Comparison of ENCODE assay signal across 22 mouse cellular contexts in genomic region chr9:75618836-75619400, GRCm38 (mm10). TPM values are rescaled to one million over a fixed set of nuclear protein-coding genes. Genes with fewer than 3 reads are reported as not detected.
DNase-seq lines count a peak whose midpoint lies in the region; ATAC-seq and TF ChIP-seq lines count a peak whose summit lies in the region.
"Had no signal": no experiment of that assay in that cellular context is flagged by ENCODE, and none has a peak within 500 bp of the region (broad histone marks: within the 10 kb centered on the region; RNA-seq: fewer than 3 reads in every experiment).

No protein-coding gene starts in this region.

- H3K4me3 ChIP-seq in forebrain, embryonic 15.5 days: no peak overlapping the region
- no peak overlapping the region for H3K4me3 ChIP-seq in forebrain, postnatal 0 days (ENCODE audit: low read depth, low read length)
- H3K4me3 ChIP-seq in kidney, embryonic 15.5 days (replicated peaks): no peak overlapping the region
- no peak overlapping the region for H3K4me3 ChIP-seq in midbrain, embryonic 16.5 days (ENCODE audit: low read depth, low read length)
- H3K4me3 ChIP-seq in midbrain, embryonic 14.5 days (replicated peaks; ENCODE audit: low read depth, low read length): no peak overlapping the region
- H3K4me3 ChIP-seq in stomach, embryonic 16.5 days (replicated peaks; ENCODE audit: low read length): no peak overlapping the region
- H3K4me3 ChIP-seq: embryonic facial prominence, embryonic 15.5 days; liver, embryonic 15.5 days; megakaryocyte, embryonic 14.5 days had no signal

- TF ChIP-seq CTCF in forebrain, postnatal 0 days (IDR thresholded peaks at IDR 0.05; ENCODE audit: low read depth): no peak

- H3K9ac ChIP-seq in forebrain, embryonic 15.5 days (replicated peaks): no peak overlapping the region
- H3K9ac ChIP-seq in forebrain, postnatal 0 days: no peak overlapping the region
- H3K9ac ChIP-seq in kidney, embryonic 15.5 days: no peak overlapping the region
- no peak overlapping the region for H3K9ac ChIP-seq in midbrain, embryonic 16.5 days (ENCODE audit: low read depth, low read length)
- no peak overlapping the region for H3K9ac ChIP-seq in midbrain, embryonic 14.5 days (replicated peaks; ENCODE audit: low read length)
- H3K9ac ChIP-seq in stomach, embryonic 16.5 days (ENCODE audit: low read length): no peak overlapping the region
- H3K9ac ChIP-seq: embryonic facial prominence, embryonic 15.5 days; liver, embryonic 15.5 days had no signal

- no peak overlapping the region for H3K4me2 ChIP-seq in forebrain, embryonic 15.5 days (replicated peaks)
- H3K4me2 ChIP-seq in forebrain, postnatal 0 days (ENCODE audit: low read depth): no peak overlapping the region
- no peak overlapping the region for H3K4me2 ChIP-seq in kidney, embryonic 15.5 days
- H3K4me2 ChIP-seq in midbrain, embryonic 16.5 days (ENCODE audit: low read length): no peak overlapping the region
- H3K4me2 ChIP-seq in midbrain, embryonic 14.5 days (ENCODE audit: low read length): no peak overlapping the region
- no peak overlapping the region for H3K4me2 ChIP-seq in stomach, embryonic 16.5 days (ENCODE audit: low read depth, low read length)
- H3K4me2 ChIP-seq: embryonic facial prominence, embryonic 15.5 days; liver, embryonic 15.5 days had no signal

- 83% methylated on average over 6 of the region's 6 CpGs for WGBS in forebrain, embryonic 15.5 days
- 89% methylated on average over 6 of the region's 6 CpGs for WGBS in forebrain, postnatal 0 days
- 68% methylated on average over 6 of the region's 6 CpGs for WGBS in kidney, embryonic 15.5 days
- 87% methylated on average over 6 of the region's 6 CpGs for WGBS in midbrain, embryonic 16.5 days
- 90% methylated on average over 6 of the region's 6 CpGs for WGBS in midbrain, embryonic 14.5 days
- WGBS in stomach, embryonic 16.5 days: 87% methylated on average over 6 of the region's 6 CpGs

- DNase-seq in forebrain, postnatal 0 days: no peak
- DNase-seq in kidney, postnatal 10 days: no peak
- no peak for DNase-seq in midbrain, embryonic 14.5 days
- no peak for DNase-seq in adrenal gland, adult 2 months
- DNase-seq: adrenal gland, postnatal 14 days; cerebellum, adult 9-11 months; gastrocnemius, postnatal 10 days; heart, adult 18-20 months; heart, postnatal 36 days; right cerebral cortex, postnatal 14 days; spleen, adult 18-20 months; thymus, adult 2 months had no signal

- no peak overlapping the region for H3K27ac ChIP-seq in forebrain, embryonic 15.5 days (replicated peaks)
- H3K27ac ChIP-seq in forebrain, postnatal 0 days (ENCODE audit: low read depth, low read length): no peak overlapping the region
- no peak overlapping the region for H3K27ac ChIP-seq in kidney, embryonic 15.5 days
- H3K27ac ChIP-seq in midbrain, embryonic 16.5 days (ENCODE audit: low read length): no peak overlapping the region
- no peak overlapping the region for H3K27ac ChIP-seq in midbrain, embryonic 14.5 days (replicated peaks; ENCODE audit: low read depth, low read length)
- no peak overlapping the region for H3K27ac ChIP-seq in stomach, embryonic 16.5 days (ENCODE audit: low read length)
- H3K27ac ChIP-seq: embryonic facial prominence, embryonic 15.5 days; liver, embryonic 15.5 days had no signal

- no peaks in the 10 kb centered on the region for H3K36me3 ChIP-seq in forebrain, embryonic 15.5 days
- H3K36me3 ChIP-seq in forebrain, postnatal 0 days (ENCODE audit: insufficient read depth): no peaks in the 10 kb centered on the region
- H3K36me3 ChIP-seq in kidney, embryonic 15.5 days: no peaks in the 10 kb centered on the region
- no peaks in the 10 kb centered on the region for H3K36me3 ChIP-seq in midbrain, embryonic 16.5 days (ENCODE audit: control insufficient read depth, insufficient read depth, low read length)
- H3K36me3 ChIP-seq in midbrain, embryonic 14.5 days (ENCODE audit: control insufficient read depth, insufficient read depth, low read length): no peaks in the 10 kb centered on the region
- no peaks in the 10 kb centered on the region for H3K36me3 ChIP-seq in stomach, embryonic 16.5 days (ENCODE audit: control insufficient read depth, insufficient read depth, low read length)
- H3K36me3 ChIP-seq: embryonic facial prominence, embryonic 15.5 days; G1E; liver, embryonic 15.5 days had no signal

- no peaks in the 10 kb centered on the region for H3K4me1 ChIP-seq in forebrain, embryonic 15.5 days
- no peaks in the 10 kb centered on the region for H3K4me1 ChIP-seq in forebrain, postnatal 0 days (ENCODE audit: insufficient read depth)
- 0 out of 2 replicates have a peak, but pooled peaks cover 5% of the 10 kb centered on the region for H3K4me1 ChIP-seq in kidney, embryonic 15.5 days
- no peaks in the 10 kb centered on the region for H3K4me1 ChIP-seq in midbrain, embryonic 16.5 days (ENCODE audit: control insufficient read depth, insufficient read depth, low read length)
- H3K4me1 ChIP-seq in midbrain, embryonic 14.5 days (ENCODE audit: control insufficient read depth, insufficient read depth, low read length): no peaks in the 10 kb centered on the region
- H3K4me1 ChIP-seq in stomach, embryonic 16.5 days (ENCODE audit: control insufficient read depth, insufficient read depth, low read length): no peaks in the 10 kb centered on the region
- H3K4me1 ChIP-seq: embryonic facial prominence, embryonic 15.5 days; liver, embryonic 15.5 days; megakaryocyte, embryonic 14.5 days had no signal

- H3K27me3 ChIP-seq in forebrain, embryonic 15.5 days: no peaks in the 10 kb centered on the region
- no peaks in the 10 kb centered on the region for H3K27me3 ChIP-seq in forebrain, postnatal 0 days (ENCODE audit: insufficient read depth, low read length)
- H3K27me3 ChIP-seq in kidney, embryonic 15.5 days: 0 out of 2 replicates have a peak, but pooled peaks cover 3% of the 10 kb centered on the region
- H3K27me3 ChIP-seq in midbrain, embryonic 16.5 days (ENCODE audit: control insufficient read depth, insufficient read depth, low read depth, low read length): no peaks in the 10 kb centered on the region; the same call in 1 of the 2 replicates
- no peaks in the 10 kb centered on the region for H3K27me3 ChIP-seq in midbrain, embryonic 14.5 days (ENCODE audit: control insufficient read depth, insufficient read depth, low read length)
- no peaks in the 10 kb centered on the region for H3K27me3 ChIP-seq in stomach, embryonic 16.5 days (ENCODE audit: control insufficient read depth, insufficient read depth, low read length)
- H3K27me3 ChIP-seq: embryonic facial prominence, embryonic 15.5 days had no signal

- ATAC-seq in forebrain, embryonic 15.5 days (replicated peaks): peak; percentile 57; the same call in 1 of the 2 replicates
- no peak for ATAC-seq in forebrain, postnatal 0 days
- ATAC-seq in kidney, embryonic 15.5 days (replicated peaks; ENCODE audit: low FRiP score): peak; percentile 34; the same call in 1 of the 2 replicates
- 0 out of 2 replicates have a peak, but pooled peaks have one; percentile 14 for ATAC-seq in midbrain, embryonic 16.5 days
- no peak for ATAC-seq in midbrain, embryonic 14.5 days (ENCODE audit: low FRiP score, low TSS enrichment)
- peak; percentile 17; the same call in 1 of the 2 replicates for ATAC-seq in stomach, embryonic 16.5 days (ENCODE audit: insufficient read depth, low FRiP score)
- ATAC-seq: activated CD4-positive, CD25-positive, alpha-beta regulatory T cell, adult 4 months; intestine, postnatal 0 days had no signal

- no peaks in the 10 kb centered on the region for H3K9me3 ChIP-seq in forebrain, embryonic 15.5 days
- H3K9me3 ChIP-seq in forebrain, postnatal 0 days (ENCODE audit: low read length): no peaks in the 10 kb centered on the region
- no peaks in the 10 kb centered on the region for H3K9me3 ChIP-seq in kidney, embryonic 15.5 days (replicated peaks)
- no peaks in the 10 kb centered on the region for H3K9me3 ChIP-seq in midbrain, embryonic 16.5 days (replicated peaks; ENCODE audit: control insufficient read depth, low read length, poor library complexity, severe bottlenecking)
- H3K9me3 ChIP-seq in midbrain, embryonic 14.5 days (ENCODE audit: control insufficient read depth, low read length): no peaks in the 10 kb centered on the region
- no peaks in the 10 kb centered on the region for H3K9me3 ChIP-seq in stomach, embryonic 16.5 days (replicated peaks; ENCODE audit: control insufficient read depth, low read length)
- H3K9me3 ChIP-seq: embryonic facial prominence, embryonic 15.5 days; G1E; liver, embryonic 15.5 days had no signal

RNA-seq across cellular contexts. Expression of gene Lysmd2, which starts 6.6 kb away (rescaled TPM):
- 26.1 and 29.0 TPM in 2 replicates for polyA plus RNA-seq in forebrain, embryonic 15.5 days (2015; fragmentation: Nextera tagmentation; extraction: Ambion mirVana)
- total RNA-seq in forebrain, postnatal 0 days (2014; rRNA removed): 36.2 and 44.7 TPM in 2 replicates
- polyA plus RNA-seq in forebrain, postnatal 0 days (2015; fragmentation: Nextera tagmentation; extraction: Ambion mirVana): 39.5 and 40.8 TPM in 2 replicates
- 31.1 and 35.1 TPM in 2 replicates for polyA plus RNA-seq in kidney, embryonic 15.5 days (2015; fragmentation: Nextera tagmentation; extraction: Ambion mirVana)
- polyA plus RNA-seq in midbrain, embryonic 16.5 days (2015; fragmentation: Nextera tagmentation; extraction: Ambion mirVana): 31.7 and 33.9 TPM in 2 replicates
- 29.0 and 34.3 TPM in 2 replicates for polyA plus RNA-seq in midbrain, embryonic 14.5 days (2014; fragmentation: Nextera tagmentation; extraction: Ambion mirVana)
- 24.0 and 25.9 TPM in 2 replicates for polyA plus RNA-seq in stomach, embryonic 16.5 days (2015; fragmentation: Nextera tagmentation; extraction: Ambion mirVana)
- 10 to 100 TPM in 1 of 2 experiments, 1 to 10 TPM in 1; 10.0 to 18.3 TPM for total RNA-seq in adrenal gland, adult 2 months (2021)
- polyA plus RNA-seq in adrenal gland, adult 2 months (2012; rRNA removed): 30.3 and 50.1 TPM in 2 replicates
- polyA plus RNA-seq: G1E had no signal

RNA-seq across cellular contexts. Expression of gene Tmod2, which starts 7.8 kb away (rescaled TPM):
- 233 and 250 TPM in 2 replicates for polyA plus RNA-seq in forebrain, embryonic 15.5 days (2015; fragmentation: Nextera tagmentation; extraction: Ambion mirVana)
- total RNA-seq in forebrain, postnatal 0 days (2014; rRNA removed): 164 and 185 TPM in 2 replicates
- 224 and 406 TPM in 2 replicates for polyA plus RNA-seq in forebrain, postnatal 0 days (2015; fragmentation: Nextera tagmentation; extraction: Ambion mirVana)
- 22.1 and 26.5 TPM in 2 replicates for polyA plus RNA-seq in kidney, embryonic 15.5 days (2015; fragmentation: Nextera tagmentation; extraction: Ambion mirVana)
- 348 and 370 TPM in 2 replicates for polyA plus RNA-seq in midbrain, embryonic 16.5 days (2015; fragmentation: Nextera tagmentation; extraction: Ambion mirVana)
- polyA plus RNA-seq in midbrain, embryonic 14.5 days (2014; fragmentation: Nextera tagmentation; extraction: Ambion mirVana): 244 and 248 TPM in 2 replicates
- 16.0 and 17.1 TPM in 2 replicates for polyA plus RNA-seq in stomach, embryonic 16.5 days (2015; fragmentation: Nextera tagmentation; extraction: Ambion mirVana)
- 10 to 100 TPM in 1 of 2 experiments, 1 to 10 TPM in 1; 9.4 to 14.4 TPM for total RNA-seq in adrenal gland, adult 2 months (2021)
- 0.51 and 0.81 TPM in 2 replicates for polyA plus RNA-seq in adrenal gland, adult 2 months (2012; rRNA removed)
- polyA plus RNA-seq: activated CD4-positive, CD25-positive, alpha-beta regulatory T cell, adult 4 months; G1E had no signal

RNA-seq across cellular contexts. Expression of gene Tmod3, which starts 59.5 kb away (rescaled TPM):
- polyA plus RNA-seq in forebrain, embryonic 15.5 days (2015; fragmentation: Nextera tagmentation; extraction: Ambion mirVana): 99.1 and 107 TPM in 2 replicates
- 50.3 and 55.1 TPM in 2 replicates for total RNA-seq in forebrain, postnatal 0 days (2014; rRNA removed)
- 74.0 and 78.6 TPM in 2 replicates for polyA plus RNA-seq in forebrain, postnatal 0 days (2015; fragmentation: Nextera tagmentation; extraction: Ambion mirVana)
- 143 and 144 TPM in 2 replicates for polyA plus RNA-seq in kidney, embryonic 15.5 days (2015; fragmentation: Nextera tagmentation; extraction: Ambion mirVana)
- 78.0 and 82.7 TPM in 2 replicates for polyA plus RNA-seq in midbrain, embryonic 16.5 days (2015; fragmentation: Nextera tagmentation; extraction: Ambion mirVana)
- polyA plus RNA-seq in midbrain, embryonic 14.5 days (2014; fragmentation: Nextera tagmentation; extraction: Ambion mirVana): 61.8 and 73.0 TPM in 2 replicates
- 159 and 182 TPM in 2 replicates for polyA plus RNA-seq in stomach, embryonic 16.5 days (2015; fragmentation: Nextera tagmentation; extraction: Ambion mirVana)
- 10 to 100 TPM; 58.6 to 63.1 TPM for total RNA-seq in adrenal gland, adult 2 months (2021)
- polyA plus RNA-seq in adrenal gland, adult 2 months (2012; rRNA removed): 4.7 and 4.8 TPM in 2 replicates

Comparison
In these comparisons a context has a peak if more than half of its experiments do, and no peak if none do; other contexts are left out.
1. ATAC-seq: peak in forebrain, embryonic 15.5 days (single experiment), kidney, embryonic 15.5 days (single experiment), midbrain, embryonic 16.5 days (single experiment) and stomach, embryonic 16.5 days (single experiment); none in forebrain, postnatal 0 days (single experiment) and midbrain, embryonic 14.5 days (single experiment).
2. RNA of gene Tmod3, which starts 59.5 kb away (polyA plus RNA-seq): 159 to 182 TPM in stomach, embryonic 16.5 days, 143 to 144 TPM in kidney, embryonic 15.5 days, 99.1 to 107 TPM in forebrain, embryonic 15.5 days, 74.0 to 78.6 TPM in forebrain, postnatal 0 days, 78.0 to 82.7 TPM in midbrain, embryonic 16.5 days and 61.8 to 73.0 TPM in midbrain, embryonic 14.5 days; 4.7 to 4.8 TPM in adrenal gland, adult 2 months; every median in the first group is over 10 times any median in the second.